Mouse (Mus musculus): ENCODE data around the gene Ctsw.

Gene Ctsw

DNA sequence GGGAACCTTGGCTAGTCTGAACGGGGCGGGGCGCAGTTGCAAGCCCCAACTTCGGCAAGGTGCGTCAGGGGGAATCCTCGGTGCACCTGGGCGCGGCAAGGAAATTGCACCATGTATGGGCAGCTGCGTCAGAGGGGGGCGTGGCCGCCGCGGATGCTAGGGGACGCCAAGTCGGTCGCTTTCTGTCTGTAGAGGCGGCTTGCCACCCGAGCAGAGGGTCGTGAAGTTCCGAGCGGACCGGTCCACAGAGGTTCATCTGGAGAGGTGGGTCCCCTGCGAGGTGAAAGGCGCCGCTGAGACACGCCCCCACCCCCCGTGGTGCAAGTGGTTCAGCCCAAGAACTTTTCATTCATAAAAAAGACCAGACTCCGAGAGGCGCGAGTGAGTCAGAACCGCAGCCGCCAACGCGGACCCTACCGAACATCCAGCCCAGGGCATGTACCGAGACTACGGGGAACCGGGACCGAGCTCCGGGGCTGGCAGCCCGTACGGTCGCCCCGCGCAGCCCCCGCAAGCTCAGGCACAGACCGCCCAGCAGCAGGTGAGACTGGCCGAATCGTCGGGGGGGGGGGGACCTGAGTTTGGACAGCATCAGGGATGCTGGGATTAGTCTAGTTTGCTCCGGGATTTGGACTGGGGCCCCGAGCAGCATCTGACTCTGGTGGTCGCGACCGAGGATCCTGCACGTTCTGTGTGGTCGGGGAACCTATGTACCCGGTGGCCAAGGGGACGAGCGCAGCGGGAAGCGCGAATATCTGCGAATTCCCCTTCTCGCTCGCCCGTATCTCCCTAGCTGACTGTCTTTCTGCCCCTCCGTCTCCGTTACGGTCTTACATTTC is 20.6 kb downstream of the Ctsw start, which contains the start of gene Fosl1:
Fosl1 (plus strand) TSS at position 33 of the 839 bp plus-strand sequence.
- in situ Hi-C loops (cut with MboI; ENCODE audit: low pct_unique_long_range_greater_than_20kb in 1 of 2, low sequenced_read_pairs in 2 of 2, unreplicated experiment in 1 of 2), result no loop called here

DNA sequence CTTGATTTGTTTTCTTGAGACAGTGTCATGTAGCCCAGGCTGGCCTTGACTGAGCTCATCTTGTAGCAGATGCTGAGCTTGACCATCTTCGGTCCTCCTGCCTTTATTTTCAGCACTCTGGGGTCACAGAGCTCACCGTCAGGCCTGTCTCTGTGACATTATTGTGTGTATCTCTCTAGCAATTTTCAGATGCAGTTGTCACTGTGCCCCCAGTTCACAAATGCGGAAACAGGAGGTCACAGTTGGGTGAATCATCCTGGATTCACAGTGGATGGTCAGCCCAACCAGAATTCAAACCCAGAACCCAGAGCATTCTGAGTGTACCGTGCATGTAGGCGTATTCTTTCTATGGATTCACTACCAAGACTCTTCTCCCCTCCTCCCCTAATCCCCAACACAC is 22.6 kb downstream of the Ctsw start:
- in situ Hi-C loops (cut with MboI; ENCODE audit: low pct_unique_long_range_greater_than_20kb in 1 of 2, low sequenced_read_pairs in 2 of 2, unreplicated experiment in 1 of 2), result no loop called here

DNA sequence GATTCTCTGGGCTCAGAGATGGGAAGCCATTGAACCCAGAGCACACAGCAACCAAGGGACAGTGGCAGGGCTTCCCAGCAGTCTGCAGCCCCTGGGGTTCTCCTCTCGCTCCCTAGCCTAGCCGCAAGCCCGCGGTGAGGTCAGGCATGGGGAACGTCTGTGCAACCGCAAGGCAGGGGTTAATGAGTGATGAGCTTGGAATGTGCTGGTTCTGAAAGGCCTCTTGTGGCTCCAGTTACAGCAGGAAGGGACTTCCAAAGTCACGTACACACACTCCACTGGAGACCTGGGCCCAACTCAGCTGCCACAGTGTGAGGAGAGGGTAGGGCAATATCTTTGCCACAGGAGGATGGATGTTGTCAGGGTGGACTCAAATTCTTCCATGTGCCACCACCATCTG is 23.4 kb downstream of the Ctsw start:
- in situ Hi-C loops (cut with MboI; ENCODE audit: low pct_unique_long_range_greater_than_20kb in 1 of 2, low sequenced_read_pairs in 2 of 2, unreplicated experiment in 1 of 2), result no loop called here

DNA sequence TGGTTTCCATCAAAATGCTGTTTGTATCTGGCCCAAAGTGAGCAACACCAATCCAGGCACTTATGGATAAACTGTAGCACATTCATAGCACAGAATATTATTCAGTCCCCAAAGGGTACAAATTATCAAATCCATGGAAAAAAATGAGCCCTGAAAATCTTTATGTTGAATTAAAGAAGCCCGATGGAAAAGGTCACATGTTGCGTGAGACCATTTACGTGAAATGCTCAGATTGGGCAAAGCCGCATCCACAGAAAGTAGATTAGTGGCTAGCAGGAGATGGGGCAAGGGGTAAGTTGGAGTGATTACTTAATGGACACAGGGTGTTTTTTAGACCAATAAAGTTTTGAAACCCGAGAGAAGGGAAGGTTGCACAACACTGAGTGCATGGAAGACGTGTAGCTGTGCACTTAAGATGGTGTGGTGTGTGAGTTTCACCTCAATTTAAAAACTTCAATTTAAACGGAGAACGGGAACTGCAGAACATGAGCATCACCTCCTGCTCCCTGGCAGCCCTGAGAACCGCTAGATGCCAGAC is 23.9 kb downstream of the Ctsw start:
- in situ Hi-C loops (cut with MboI; ENCODE audit: low pct_unique_long_range_greater_than_20kb in 1 of 2, low sequenced_read_pairs in 2 of 2, unreplicated experiment in 1 of 2), result no loop called here

DNA sequence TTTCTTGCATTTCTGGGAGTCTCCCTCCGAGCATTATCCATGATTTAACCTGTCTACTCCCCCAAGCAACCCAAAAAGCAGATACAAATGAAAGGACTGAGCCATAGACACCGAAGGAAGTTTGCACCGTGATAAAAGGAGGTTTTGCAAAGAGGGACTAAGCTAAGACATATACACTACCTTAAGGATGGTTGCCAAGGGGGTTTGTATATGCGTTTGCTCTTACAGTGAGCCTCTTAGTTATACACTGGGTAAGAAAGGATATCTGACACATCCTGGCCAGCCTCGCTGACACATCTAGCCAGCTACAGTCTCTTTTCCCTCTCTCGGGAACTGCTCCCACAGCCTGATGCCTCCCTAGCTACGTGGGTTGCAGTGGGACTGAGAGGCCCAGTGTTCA is 34.4 kb downstream of the Ctsw start:
- in situ Hi-C loops (cut with MboI; ENCODE audit: low pct_unique_long_range_greater_than_20kb in 1 of 2, low sequenced_read_pairs in 2 of 2, unreplicated experiment in 1 of 2), result no loop called here

DNA sequence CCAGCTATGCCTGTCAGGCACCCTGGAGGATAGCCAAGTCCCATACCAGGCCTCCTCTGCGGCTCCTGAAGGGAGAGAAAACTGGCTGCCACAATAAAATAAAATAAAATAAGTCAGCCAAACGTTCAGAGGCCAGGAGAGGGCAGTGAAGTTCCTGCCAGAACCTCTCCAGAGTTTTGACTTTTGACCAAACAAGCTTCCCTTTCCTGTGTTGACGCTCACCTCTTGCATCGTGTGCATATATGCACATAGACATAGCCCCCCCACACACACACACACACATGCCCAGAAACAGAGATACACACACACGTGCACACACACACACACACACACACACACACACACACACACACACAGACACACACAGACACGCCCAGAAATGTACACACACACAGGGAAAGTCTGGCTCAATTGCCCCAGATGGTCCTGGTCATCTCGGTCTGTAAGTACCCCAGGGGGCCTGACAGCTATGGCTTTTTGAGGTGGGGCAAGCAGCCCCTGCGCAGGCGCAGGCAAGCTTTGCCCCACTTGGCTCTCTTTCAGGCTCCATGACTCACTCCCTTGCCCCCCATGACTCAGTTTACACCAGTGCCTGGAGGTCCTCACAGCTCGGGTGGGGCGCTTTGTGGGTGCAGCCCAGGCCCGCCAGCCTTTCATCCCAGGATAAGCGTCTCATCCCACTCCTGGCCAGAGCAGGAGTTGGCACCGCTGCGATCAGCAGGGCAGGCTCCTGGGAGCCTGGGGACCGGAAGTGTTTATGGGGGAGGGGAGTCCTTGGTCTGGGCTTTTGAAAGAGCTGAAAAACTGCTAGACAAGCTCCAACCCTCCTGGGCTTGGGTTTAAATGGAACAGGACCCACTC is 35.1 kb downstream of the Ctsw start:
- in situ Hi-C loops (cut with MboI; ENCODE audit: low pct_unique_long_range_greater_than_20kb in 1 of 2, low sequenced_read_pairs in 2 of 2, unreplicated experiment in 1 of 2), result no loop called here

DNA sequence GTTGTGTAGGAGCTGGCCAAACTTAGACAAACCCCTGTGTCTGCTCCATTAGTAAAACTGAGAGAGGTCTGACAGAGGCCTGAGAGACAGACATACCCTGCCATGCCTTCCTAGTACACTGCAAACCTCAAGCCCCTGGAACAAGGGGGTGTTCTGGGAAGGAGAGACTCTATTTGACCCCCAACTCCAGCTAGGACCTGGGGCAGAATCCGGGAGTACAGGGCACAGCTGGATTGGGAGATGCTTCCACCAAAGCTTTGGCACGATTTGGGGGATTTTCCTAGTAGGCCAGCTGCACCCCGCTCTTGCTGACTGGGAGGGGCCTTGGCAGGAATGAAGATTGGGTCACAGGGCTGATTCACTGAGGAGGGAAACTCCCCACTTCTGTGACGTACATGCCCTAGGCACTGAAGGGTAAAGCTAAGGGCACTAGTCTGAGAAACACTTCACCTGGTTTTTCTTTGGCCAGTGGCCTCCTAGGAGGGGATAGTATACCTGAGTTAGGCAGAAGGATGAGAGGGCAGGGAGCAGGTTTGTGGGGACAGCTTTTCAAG is 36.3 kb downstream of the Ctsw start:
- in situ Hi-C loops (cut with MboI; ENCODE audit: low pct_unique_long_range_greater_than_20kb in 1 of 2, low sequenced_read_pairs in 2 of 2, unreplicated experiment in 1 of 2), result no loop called here

DNA sequence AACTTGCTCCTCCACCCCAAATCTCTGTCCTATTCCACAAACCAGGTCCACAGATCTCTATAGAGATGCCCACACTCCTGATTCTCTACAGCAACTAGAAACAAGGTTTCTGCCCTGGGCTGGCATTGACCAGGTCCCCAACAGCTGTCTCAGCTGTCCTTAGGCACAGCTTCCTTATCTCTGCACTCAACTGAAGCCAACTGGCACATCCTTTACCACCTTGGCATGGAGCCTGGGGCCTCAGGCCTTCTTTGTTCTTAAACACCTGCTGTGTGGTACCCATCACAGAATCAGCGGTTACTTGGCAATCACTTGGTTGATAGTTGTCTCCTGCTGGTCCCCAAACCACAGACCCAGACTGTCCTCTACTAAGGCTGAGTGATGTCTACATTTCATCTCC is 37.9 kb downstream of the Ctsw start:
- in situ Hi-C loops (cut with MboI; ENCODE audit: low pct_unique_long_range_greater_than_20kb in 1 of 2, low sequenced_read_pairs in 2 of 2, unreplicated experiment in 1 of 2), result no loop called here

DNA sequence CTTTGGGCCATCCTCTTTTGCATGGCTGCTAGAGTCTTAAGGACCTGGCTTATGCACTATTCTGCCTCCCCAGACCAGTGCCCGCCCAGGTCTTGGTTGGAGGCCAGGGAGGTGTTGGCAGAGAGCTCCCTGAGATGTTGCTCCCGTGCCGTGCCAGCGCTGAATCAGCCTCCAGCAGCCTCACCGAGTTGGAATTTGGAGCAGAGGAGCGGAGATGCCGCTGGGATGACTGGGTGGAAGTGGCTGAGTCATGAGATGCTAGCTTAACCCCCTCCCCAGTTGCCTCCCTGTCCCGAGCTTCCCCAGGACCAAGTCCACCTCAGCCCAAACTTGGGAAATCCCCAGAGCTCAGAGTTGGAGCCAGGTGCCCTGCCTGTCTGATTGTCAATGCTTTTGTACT is 38.5 kb downstream of the Ctsw start:
- in situ Hi-C loops (cut with MboI; ENCODE audit: low pct_unique_long_range_greater_than_20kb in 1 of 2, low sequenced_read_pairs in 2 of 2, unreplicated experiment in 1 of 2), result no loop called here

DNA sequence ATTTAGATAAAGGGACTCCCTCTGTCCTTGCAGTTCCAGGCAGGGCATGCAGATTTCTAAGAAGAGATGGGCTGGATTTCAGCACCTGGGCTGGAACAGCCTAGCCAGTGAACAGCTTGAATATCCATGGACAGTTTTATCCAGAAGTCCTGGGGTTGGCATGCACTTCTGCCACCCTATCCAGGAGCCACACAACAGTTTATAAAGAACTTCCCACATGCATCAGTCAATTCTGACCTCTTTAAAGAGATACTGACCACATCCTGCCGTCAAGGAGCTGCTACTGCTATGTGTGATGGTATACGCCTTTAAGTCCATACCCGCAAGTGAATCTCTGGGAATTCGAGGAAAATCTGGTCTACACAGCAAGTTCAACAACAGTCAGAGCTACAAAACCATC is 39.1 kb downstream of the Ctsw start:
- in situ Hi-C loops (cut with MboI; ENCODE audit: low pct_unique_long_range_greater_than_20kb in 1 of 2, low sequenced_read_pairs in 2 of 2, unreplicated experiment in 1 of 2), result no loop called here

DNA sequence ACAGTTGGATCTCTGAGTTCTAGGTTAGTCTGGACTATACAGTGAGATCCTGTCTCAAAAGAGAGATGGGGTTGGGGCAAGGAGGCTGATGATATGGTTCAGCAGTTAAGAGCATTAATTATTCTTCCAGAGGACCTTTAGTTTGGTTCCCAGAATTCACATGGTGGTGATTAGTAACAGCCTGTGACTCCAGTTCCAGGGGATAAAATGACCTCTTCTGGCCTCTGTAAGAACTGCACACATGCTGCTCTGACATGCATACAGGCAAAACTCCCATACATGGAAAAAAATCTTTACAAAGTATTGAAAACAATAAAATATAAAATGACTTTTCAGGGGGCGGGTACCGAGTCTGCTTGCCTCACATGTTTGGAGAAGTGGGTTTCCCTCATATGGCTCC is 40.2 kb downstream of the Ctsw start:
- in situ Hi-C loops (cut with MboI; ENCODE audit: low pct_unique_long_range_greater_than_20kb in 1 of 2, low sequenced_read_pairs in 2 of 2, unreplicated experiment in 1 of 2), result no loop called here

DNA sequence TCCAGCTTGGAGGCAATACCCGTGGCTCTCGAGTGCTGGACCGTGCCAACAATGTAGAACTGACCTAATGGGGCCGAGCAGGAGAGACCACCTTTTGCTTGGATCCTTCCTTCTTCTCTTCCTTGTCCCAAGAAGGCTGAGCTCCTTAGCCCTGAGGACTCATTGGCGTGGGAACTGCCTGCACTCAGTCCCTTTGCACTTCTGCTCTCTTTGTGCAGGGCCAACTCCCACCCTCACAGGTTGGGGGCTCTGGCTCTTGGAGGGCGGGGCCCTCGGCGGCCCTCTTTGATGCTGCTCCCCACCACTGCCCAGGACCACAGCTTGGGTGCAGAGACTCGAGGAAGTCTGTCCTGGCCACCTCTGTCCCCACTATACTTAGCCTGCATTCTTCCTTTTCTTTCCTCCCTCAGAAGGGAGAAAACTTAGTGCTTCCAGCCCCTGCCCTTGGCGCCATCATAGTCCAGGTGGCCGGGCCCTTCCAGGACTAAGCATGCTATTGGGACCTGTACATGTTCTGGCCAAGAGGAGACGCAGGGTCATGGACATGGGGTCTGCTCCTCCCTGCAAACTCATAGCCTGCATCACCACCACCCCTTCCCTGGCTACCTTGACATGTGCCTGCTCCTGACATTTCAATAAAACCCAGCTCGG is 41.5 kb downstream of the Ctsw start:
- in situ Hi-C loops (cut with MboI; ENCODE audit: low pct_unique_long_range_greater_than_20kb in 1 of 2, low sequenced_read_pairs in 2 of 2, unreplicated experiment in 1 of 2), result no loop called here

DNA sequence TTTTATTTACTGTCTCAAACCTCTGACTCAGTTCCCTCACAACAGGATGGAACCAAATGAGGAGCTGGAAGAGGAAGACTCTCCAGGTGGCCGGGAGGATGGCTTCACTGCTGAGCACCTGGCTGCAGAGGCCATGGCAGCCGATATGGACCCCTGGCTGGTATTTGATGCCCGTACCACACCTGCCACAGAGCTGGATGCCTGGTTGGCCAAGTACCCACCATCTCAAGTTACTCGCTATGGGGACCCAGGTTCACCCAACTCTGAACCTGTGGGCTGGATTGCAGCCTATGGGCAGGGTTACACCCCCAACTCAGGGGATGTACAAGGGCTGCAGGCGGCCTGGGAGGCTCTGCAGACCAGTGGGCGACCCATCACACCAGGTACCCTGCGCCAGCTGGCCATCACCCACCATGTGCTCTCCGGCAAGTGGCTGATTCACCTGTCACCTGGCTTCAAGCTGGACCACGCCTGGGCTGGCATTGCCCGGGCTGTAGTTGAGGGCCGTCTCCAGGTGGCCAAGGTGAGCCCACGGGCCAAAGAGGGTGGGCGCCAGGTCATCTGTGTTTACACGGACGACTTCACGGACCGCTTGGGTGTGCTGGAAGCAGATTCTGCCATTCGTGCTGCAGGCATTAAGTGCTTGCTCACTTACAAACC is 42.3 kb downstream of the Ctsw start:
- in situ Hi-C loops (cut with MboI; ENCODE audit: low pct_unique_long_range_greater_than_20kb in 1 of 2, low sequenced_read_pairs in 2 of 2, unreplicated experiment in 1 of 2), result no loop called here

DNA sequence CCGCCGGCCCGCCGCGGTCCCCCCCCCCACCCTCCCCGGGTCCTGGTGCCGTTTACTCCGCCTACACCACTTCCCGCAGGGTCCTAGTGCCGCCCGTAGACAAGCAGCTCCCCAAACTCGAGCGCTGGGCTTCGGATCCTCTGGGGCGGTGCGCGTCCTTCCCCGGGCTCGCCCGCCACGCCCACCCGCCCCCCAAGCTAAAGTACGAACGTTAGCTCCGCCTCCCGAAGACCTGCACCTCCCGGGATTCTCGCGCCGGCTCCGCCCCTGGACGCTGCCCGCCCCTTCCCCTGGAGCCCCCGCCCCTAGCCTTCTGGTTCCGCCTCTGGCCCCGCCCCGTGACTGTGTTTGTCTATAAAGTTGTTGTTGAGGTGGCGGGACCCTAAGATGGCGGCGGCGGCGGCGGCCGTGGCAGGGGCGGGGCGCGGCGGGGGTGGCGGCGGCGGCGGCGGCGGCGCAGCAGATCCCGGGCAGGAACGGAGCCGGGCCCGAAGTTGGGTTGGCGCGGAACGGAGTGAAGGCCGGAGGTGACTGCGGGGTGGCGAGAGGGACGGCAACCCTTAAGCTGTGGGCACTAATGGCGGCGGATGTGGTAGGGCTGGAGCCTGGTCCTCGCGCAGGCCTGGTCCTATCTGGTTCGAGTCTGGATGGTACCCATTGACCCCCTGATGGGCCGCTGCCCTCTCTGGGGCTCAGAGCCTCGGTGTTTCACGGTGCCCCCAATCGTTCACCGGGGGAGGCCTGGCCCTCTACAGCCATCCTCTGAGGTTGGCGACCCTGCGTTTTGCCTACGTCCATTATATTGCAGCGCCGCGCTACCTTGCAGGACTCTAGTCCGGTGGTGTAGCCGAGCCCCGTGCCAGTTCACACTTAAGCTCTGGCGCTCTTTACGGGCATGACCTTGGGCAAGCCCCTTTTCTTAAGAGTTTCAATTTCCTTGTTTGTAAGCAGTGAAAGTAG is 43.2 kb downstream of the Ctsw start, which contains the start of the genes Drap1 and AI837181:
Drap1 (minus strand) TSS at position 198 of the 960 bp plus-strand sequence.
AI837181 (plus strand) TSS at position 363 of the 960 bp plus-strand sequence.
- in situ Hi-C loops (cut with MboI; ENCODE audit: low pct_unique_long_range_greater_than_20kb in 1 of 2, low sequenced_read_pairs in 2 of 2, unreplicated experiment in 1 of 2), result no loop called here

DNA sequence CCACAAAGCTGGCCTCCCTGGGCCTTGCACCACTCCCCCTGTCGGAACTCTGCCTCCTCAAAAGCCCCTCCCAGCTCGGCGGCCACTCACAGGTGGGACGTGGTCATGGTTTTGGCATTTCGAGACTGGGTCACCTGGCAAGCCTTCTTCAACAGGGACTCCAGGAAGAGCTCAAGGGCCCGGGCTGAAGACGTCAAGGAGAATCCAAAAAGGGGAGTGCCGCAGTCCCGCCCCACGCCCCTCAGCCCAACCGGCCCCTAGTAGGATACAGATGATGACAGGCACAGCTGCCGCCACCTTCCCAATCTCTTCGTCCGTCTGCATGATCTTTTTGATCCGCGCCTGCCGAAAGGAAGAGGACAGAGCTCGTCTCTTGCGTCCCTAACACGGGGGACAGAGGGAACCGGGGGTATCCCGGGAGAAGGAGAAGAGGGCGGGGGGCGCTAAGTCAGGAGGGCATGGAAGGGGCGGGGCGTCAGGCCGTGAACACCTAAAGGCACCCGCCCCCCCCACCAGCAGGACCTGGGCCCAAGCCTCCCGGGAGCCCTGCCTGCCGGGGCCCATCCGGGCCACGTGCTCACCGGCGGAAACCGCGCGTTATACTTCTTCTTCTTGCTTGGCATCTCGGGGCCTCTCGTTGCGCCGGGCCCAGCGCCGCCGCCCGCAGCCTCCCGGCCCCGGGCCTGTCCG is 44.1 kb downstream of the Ctsw start:
- in situ Hi-C loops (cut with MboI; ENCODE audit: low pct_unique_long_range_greater_than_20kb in 1 of 2, low sequenced_read_pairs in 2 of 2, unreplicated experiment in 1 of 2), result no loop called here

DNA sequence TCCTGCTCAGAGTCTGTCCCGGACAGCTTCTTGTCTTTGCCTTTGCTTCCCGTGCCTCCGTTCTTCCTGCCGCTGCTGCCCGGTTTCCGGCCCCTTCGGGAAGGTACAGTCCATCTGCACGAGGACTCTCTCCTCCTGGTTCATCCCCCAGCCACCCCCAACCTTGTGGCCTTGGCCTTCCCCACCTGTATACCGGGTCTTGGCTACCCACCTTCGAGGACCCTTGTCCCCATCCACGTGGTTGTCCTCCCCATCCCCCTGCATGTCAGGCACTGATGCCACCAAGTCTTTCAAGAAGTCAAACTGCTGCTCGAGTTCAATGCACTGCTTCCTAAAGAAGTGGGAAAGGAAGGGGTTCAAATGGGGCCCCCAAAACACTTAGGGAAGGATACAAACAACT is 44.7 kb downstream of the Ctsw start:
- in situ Hi-C loops (cut with MboI; ENCODE audit: low pct_unique_long_range_greater_than_20kb in 1 of 2, low sequenced_read_pairs in 2 of 2, unreplicated experiment in 1 of 2), result no loop called here
